Mouse (Mus musculus): ENCODE measurements around the gene Scgb2b15.
"Not testable (repeated sequence)": the region's sequence is repeated elsewhere in the genome, so short reads cannot be mapped to it uniquely, and the experiment has no call there.

The Scgb2b15 gene

DNA sequence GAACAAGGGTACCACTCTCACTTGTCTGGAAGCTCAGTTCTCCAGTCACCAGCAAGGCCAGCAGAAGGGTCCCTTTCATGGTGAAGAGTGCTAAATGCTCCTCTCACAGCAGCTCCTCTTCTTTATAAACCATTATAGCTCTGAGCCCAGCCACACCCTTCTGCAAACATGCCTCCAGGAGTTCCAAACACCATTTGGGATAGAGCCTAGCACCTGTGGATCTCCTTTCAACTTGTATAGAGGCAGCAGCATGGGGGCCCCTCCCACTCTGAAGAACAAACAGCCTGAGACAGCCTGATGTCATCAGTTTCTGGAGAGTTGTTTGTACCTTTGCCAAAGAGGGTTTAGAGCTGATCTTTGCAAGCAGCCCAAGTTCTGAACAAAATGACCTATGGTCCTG, at the start of gene Scgb2b15:
TSS of gene Scgb2b15 (minus strand) at position 101 of the 400 bp plus-strand sequence.
- DNase-seq: not testable (repeated sequence)

GRCm38 (mm10) chr7:32836254-32836653, 6.8 kb upstream of the Scgb2b15 start, which contains the start of gene Scgb1b15:
Gene Scgb1b15, plus strand, starts transcription at chr7:32836554.
- not testable (repeated sequence) for DNase-seq

Data from thymus, adult 18-20 months (tissue).